Mouse (Mus musculus) adrenal gland (tissue): Measurements from ENCODE around the gene Phf12.

Source experiments
- intact Hi-C: fragments of 180-260 bp; cut with DNase I; formaldehyde crosslinking; loops from one replicate; pipeline ENCODE4 v1.15.1; 2025
- long read RNA-seq, 2 experiments: library from polyadenylated mRNA; unstranded; transcript quantifications; one replicate each; pipeline ENCODE4 v2.0.0; 2020; ENCODE audit warnings: borderline replicate concordance in 1 of 2; ENCODE audit not compliant: insufficient replicate concordance in 1 of 2

Phf12 gene
- long read RNA-seq, experiment 1, partial matches to known transcripts, result 4 of 16 reads
- long read RNA-seq, experiment 1, other reads (novel, unspliced or antisense), result 12 of 16 reads
- long read RNA-seq, experiment 2, partial matches to known transcripts, result 7 of 11 reads
- long read RNA-seq, experiment 2, other reads (novel, unspliced or antisense), result 4 of 11 reads

GRCm38 (mm10) chr11:77982441-77982905 is at the start of gene Phf12:
Gene Phf12, plus strand, starts transcription at chr11:77982754.
- intact Hi-C loops, result no loop called here

DNA sequence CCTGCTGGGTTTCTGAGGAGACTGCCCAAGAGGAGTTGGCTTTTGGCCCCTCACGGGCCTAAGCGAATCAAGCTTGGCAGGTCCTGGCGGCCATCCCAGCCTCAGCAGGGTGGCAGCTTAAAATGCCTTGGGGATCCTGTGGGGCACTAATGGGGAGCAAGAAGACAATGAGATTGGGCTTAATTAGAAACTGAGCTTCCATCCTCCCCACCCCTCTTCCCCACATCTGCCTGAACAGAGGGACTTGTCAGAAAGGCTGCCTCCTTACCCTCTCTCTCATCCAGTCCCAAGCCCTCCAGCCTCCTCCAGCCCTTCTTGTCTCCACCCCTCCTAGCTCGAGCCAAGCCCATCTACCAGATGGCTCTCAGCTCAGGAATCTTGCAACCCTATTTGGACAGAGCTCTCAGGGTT is 48.4 kb upstream of the Phf12 start:
- intact Hi-C loops, result loop anchor here (5.0 kb wide), 1 partner anchor 37 kb away; no protein-coding TSS in a partner anchor

GRCm38 (mm10) chr11:77934568-77935311 is 47.8 kb upstream of the Phf12 start:
- intact Hi-C loops, result loop anchor here (5.0 kb wide), 1 partner anchor 37 kb away; no protein-coding TSS in a partner anchor

GRCm38 (mm10) chr11:77936846-77937245 is 45.7 kb upstream of the Phf12 start:
- intact Hi-C loops, result no loop called here

DNA sequence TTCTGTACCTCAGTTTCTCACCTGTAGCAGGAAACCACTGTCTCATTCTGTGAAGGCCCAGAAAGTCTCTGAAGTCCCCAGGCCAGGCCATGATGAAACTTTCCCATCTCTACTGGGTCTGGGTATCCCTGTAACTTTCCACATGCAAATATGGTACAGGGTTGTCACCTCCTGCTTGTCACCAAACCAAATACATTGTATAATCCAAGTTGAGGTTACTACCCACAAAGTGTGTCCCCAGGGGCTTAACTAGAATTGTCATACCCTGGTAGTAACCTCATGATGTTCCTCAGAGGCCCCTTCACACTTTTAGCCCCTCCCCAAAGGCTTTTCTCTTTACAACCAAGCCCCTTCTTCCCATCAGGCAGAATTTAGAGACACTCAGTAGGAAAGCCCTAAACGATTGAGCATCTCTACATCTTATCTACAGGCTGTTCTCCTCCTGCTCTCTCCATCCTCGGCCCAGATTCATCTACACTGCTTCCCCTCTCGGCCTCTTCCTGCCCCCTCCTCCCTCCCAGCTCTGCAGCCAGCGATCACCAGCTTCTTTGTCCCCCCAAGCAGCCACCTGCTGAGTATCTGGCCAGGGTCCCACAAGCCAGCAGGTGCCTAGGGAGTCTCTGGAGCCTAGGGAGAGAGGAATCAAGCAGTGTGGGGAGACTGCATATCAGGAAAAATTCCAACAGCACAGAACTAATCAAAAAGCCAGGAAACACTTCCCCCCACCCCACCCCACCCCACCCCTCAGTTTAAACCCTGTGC is 44.7 kb upstream of the Phf12 start:
- intact Hi-C loops, result no loop called here

GRCm38 (mm10) chr11:77942230-77942629 is 40.3 kb upstream of the Phf12 start:
- intact Hi-C loops, result no loop called here

DNA sequence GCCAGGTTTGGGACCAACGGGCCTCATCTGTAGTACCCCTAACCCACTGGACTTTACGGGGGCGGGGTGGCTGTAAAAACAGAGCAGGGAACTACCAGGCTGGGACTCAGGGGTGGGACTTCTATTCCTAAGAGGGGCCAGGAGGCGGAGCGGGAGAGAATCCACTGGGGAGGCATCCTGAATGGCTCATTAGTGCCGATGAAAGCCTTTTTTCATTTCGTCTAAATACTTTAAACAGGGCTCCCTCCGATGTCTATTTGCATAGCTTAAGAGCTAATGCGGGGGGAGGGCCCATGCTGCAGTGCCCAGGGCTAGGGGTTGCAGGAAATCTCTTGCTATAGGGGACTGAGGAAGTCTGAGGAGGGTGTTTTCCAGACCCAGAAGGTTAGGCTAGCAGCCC is 34.7 kb upstream of the Phf12 start:
- intact Hi-C loops, result no loop called here

GRCm38 (mm10) chr11:77950125-77950685 is 32.3 kb upstream of the Phf12 start:
- intact Hi-C loops, result no loop called here

DNA sequence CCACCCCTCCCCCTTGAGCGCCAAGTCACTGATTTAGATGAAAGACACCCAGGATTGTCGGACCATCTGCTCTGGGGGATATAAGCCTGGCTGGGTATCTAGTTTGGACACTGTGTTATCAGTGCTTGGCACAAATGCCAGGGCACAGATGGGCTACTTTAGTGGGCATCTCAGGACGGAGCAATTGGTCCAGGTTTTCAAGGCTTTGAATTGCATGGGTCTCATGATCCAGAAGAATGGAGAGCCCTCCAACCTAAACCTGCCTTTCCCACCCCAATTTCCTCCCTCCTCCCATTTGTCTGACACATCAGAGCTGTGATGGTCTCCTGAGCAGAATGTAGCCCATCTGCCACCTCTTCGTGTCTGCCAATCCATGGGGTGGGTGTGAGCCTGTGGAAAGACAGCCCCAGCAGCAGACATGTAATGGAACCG is 31.7 kb upstream of the Phf12 start:
- intact Hi-C loops, result no loop called here

GRCm38 (mm10) chr11:77953671-77954070 is 28.9 kb upstream of the Phf12 start:
- intact Hi-C loops, result no loop called here

DNA sequence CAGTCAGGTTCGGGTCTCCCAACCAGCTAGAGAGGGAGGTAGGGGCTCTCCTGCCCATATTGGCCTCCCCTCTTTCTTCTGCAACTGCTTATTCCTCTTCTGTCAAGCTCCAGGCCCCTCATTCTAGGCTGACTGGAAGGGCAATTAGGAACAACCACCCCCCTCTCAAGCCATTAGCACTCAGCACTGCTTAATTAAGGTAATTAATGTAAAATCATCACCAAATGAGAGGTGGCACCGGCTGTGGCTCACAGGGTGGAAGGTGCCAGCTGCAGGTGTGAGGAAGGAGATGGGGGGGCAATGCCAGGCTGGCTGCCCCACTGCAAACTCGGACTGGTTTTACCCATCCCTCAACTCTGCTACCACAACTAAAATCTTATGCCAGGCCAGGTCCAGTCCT is 26.1 kb upstream of the Phf12 start:
- intact Hi-C loops, result no loop called here

- intact Hi-C loops, result no loop called here
These were observed 24.3 kb upstream of the Phf12 start for GRCm38 (mm10) chr11:77958268-77958667.

DNA sequence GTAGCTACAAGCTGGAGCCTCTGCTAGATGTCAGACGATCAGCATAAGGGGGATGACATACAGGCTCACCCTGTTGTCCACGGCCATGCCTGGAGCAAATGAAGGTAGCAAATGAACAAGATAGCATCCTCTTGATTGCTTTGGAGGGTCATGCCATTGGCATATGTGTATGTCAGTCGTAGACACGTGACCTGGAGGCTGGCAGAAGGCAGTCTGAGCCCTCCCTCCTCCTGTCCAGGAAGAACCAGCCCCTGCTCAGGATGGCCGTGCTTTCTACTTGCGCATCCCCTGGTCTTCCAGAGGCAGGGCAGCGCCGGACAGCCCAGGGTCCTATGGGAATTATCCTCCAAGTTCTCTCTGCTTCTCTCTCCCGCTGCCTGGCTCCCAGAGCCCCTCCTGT is 23.6 kb upstream of the Phf12 start:
- intact Hi-C loops, result no loop called here

DNA sequence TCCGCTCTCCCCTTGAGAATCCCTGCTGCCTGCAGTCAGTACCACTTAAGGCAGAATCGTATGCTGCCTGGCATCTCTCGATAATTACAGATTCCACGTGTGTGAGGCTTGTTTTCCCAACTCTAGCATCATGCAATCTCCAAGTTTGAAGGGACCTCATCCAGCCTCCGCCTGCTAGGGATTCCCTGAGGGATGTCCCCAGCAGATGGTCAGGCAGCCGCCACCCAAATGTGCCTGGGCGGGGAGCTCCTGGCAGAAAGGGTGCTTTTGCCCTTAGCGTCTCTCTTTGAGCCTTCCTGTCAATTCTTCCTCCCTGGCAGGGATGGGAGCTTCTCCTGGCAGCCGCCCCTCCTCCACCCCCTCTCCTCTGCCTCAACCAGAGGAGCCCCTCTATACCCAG is 22.4 kb upstream of the Phf12 start:
- intact Hi-C loops, result no loop called here

DNA sequence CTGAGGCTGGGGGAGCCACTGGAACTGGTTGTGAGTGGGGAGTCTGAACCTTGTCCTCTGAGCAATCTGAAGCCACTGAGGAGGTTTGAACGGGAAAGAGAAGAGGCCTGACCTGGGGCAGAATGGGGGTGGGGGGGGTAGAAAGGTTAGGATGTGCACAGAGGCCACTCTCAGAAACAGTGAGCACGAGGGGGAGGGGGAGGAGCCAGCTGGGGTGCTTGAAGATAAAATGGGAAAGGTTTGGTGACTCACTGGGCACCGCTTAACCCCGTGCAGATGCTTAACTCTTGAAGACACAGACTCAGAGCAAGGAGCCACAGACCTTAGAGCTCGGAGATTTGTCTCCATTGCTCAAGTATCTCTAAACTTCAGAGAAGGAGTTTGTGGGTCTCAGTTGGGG is 21.7 kb upstream of the Phf12 start:
- intact Hi-C loops, result no loop called here

- intact Hi-C loops, result no loop called here
These were observed 19.6 kb upstream of the Phf12 start for GRCm38 (mm10) chr11:77962946-77963345.

DNA sequence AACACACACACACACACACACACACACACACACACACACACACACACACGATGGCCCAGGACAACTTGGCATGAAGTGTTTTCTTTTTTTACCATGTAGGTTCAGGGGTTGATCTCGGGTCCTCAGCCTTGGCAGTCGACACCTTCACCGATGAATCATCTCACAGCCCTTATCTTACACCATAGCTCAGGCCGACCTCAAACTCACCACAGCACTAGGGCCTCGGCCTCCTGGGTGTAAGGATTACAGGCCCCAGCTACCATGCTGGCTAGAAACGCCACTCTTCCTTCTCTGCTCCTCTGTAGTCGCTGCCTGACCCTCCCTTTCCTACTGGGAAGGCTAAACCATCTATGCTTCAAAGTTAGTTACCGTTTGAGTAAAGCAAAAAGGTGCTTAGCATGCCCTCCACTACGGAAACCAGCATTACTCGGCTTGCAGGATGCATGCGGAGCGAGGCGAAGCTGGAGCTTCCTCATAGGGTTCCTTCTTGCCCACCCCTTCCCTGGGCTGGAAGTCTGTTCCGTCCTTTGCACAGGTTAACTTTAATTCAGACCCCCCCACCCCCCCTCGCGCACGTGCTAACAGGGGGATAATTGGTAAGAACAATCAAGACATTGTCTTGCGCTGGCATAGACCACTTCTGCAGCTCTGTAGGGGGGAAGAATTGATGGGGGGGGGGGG is 18.0 kb upstream of the Phf12 start:
- intact Hi-C loops, result no loop called here

GRCm38 (mm10) chr11:77965101-77966036 is 17.2 kb upstream of the Phf12 start:
- intact Hi-C loops, result no loop called here

- intact Hi-C loops, result no loop called here
These were observed 16.5 kb upstream of the Phf12 start for GRCm38 (mm10) chr11:77966037-77966391.

GRCm38 (mm10) chr11:77967114-77967513 is 15.4 kb upstream of the Phf12 start:
- intact Hi-C loops, result loop anchor here (1.0 kb wide), 1 partner anchor 141 kb away; no protein-coding TSS in a partner anchor
